Mouse (Mus musculus) kidney, postnatal 14 days (tissue): ENCODE measurements at regions not wholly inside any gene's neighbourhood (a gene's known extent, or its start where the extent isn't known, plus 50 kb on each side); places are given as distances from the start of the nearest gene placed in this dataset.

ENCODE experiments used
- DNase-seq: peaks from one replicate; pipeline ENCODE4 v3.0.0; 2022; ENCODE audit warnings: mixed read lengths

GRCm38 (mm10) chr9:49935555-49936376, 137.0 kb upstream of the Ncam1 start:
- no peak for DNase-seq

GRCm38 (mm10) chr9:49928041-49928656, 129.4 kb upstream of the Ncam1 start:
- no peak for DNase-seq

GRCm38 (mm10) chr9:49927281-49927680, 128.6 kb upstream of the Ncam1 start:
- no peak for DNase-seq

- DNase-seq: no peak
Measured at GRCm38 (mm10) chr9:49925796-49926195, 127.1 kb upstream of the Ncam1 start.

GRCm38 (mm10) chr9:49923981-49924501, 125.3 kb upstream of the Ncam1 start:
- peak; percentile 86 for DNase-seq

- DNase-seq: peak; percentile 8
Measured at GRCm38 (mm10) chr9:49922770-49923169, 124.0 kb upstream of the Ncam1 start.

- peak; percentile 60 for DNase-seq
Measured at GRCm38 (mm10) chr9:49922162-49922561, 123.4 kb upstream of the Ncam1 start.

- no peak for DNase-seq
Measured at GRCm38 (mm10) chr9:49921306-49921705, 122.6 kb upstream of the Ncam1 start.

- no peak for DNase-seq
Measured at GRCm38 (mm10) chr9:49915046-49915719, 116.5 kb upstream of the Ncam1 start.

GRCm38 (mm10) chr9:49913677-49914076, 115.0 kb upstream of the Ncam1 start:
- DNase-seq: no peak

- no peak for DNase-seq
Measured at GRCm38 (mm10) chr9:49912306-49912705, 113.6 kb upstream of the Ncam1 start.

- no peak for DNase-seq
Measured at GRCm38 (mm10) chr9:49906306-49906705, 107.6 kb upstream of the Ncam1 start.

GRCm38 (mm10) chr9:49905703-49906102, 107.0 kb upstream of the Ncam1 start:
- no peak for DNase-seq

GRCm38 (mm10) chr9:49898947-49899346, 100.2 kb upstream of the Ncam1 start:
- DNase-seq: no peak

GRCm38 (mm10) chr9:49884516-49885343, 86.0 kb upstream of the Ncam1 start:
- no peak for DNase-seq

- peak; percentile 4 for DNase-seq
Measured at GRCm38 (mm10) chr9:49879361-49880128, 80.8 kb upstream of the Ncam1 start.

- no peak for DNase-seq
Measured at GRCm38 (mm10) chr9:49874881-49875280, 76.2 kb upstream of the Ncam1 start.

- peak; percentile 14 for DNase-seq
Measured at GRCm38 (mm10) chr9:49873550-49873949, 74.8 kb upstream of the Ncam1 start.

GRCm38 (mm10) chr9:49851522-49851921, 52.8 kb upstream of the Ncam1 start:
- DNase-seq: no peak

GRCm38 (mm10) chr9:49849442-49849841, 50.7 kb upstream of the Ncam1 start:
- no peak for DNase-seq

GRCm38 (mm10) chr9:49848943-49849342, 50.2 kb upstream of the Ncam1 start:
- DNase-seq: peak; percentile 5
